Mouse (Mus musculus) testis, postnatal 10 days (tissue): ENCODE data around the gene Vps54.
"Not testable (repeated sequence)": the region's sequence is repeated elsewhere in the genome, so short reads cannot be mapped to it uniquely, and the experiment has no call there.

Experiments
- DNase-seq: peaks from one replicate; pipeline ENCODE4 v3.0.0; 2021; ENCODE audit warnings: low spot score

The Vps54 gene

DNA sequence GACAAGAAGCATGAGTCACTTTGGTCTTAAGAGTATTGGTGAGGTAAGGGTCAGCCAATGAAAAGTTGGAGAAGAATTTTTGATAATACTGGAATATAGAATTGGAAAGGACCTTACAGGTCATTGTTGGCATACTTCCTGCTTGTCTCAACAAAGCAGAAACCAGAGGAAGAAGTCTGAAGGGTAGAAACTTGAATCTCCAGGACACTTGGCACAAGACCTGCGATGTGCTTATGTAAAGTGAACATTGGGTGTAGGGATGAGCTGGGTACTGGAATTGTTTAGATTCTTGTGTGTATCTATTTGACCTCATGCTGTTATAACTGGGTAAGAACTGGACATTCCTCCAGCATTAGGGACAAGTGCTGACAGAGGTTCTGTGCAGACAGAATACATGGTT, 2.3 kb downstream of the Vps54 start:
- no peak for DNase-seq

DNA sequence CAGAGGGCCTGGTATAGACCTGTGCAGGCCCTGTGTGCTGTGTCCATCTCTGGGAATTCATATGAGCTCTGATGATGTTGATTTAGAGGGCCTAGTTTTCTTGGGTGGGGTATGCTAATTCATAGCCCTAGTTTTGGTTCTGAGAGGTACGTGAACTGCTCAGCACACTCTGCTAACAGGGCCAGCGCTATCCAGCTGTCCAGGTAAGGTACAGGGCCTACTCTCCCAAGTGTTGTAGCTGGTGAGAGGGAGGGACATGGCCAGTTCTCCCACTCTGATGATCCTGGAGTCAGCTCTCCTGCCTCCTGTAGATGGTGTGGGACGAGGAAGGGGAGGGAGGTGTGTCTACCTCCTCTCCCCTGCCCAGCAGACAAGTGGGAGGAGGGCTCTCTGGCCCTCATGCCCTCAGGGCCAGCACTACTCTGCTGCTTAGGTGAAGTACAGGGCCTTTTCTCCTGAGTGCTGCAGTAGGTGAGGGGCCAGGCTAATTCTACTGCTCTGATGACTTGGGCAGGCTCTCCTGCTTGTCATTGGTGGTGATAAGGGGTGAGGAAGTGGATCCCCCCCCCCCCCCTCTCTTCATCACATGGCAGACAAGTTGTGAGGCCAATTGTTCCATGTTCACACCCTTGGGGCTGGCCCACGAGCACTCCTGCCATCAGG, 8.3 kb downstream of the Vps54 start:
- DNase-seq, result no peak

GRCm38 (mm10) chr11:21247940-21248339, 8.9 kb downstream of the Vps54 start:
- DNase-seq, result no peak

DNA sequence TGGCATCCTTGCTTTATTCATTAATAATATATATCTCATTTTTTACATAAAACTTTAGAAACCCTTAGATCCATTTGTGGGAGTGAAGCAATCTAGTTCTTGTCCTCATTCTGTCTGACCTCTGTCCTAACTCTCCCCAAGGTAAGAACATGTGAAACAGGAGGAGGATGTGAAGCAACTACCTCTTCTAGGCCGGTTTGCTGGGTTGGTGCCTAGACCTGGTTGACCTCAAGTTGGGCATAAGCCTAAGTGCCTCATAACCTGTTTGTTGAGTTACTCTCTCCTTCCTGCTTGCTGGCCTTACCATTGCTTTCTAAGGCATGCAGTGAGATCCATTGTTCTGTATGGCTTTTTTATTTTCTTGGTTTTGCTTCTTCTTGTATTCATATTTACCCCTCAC, 11.3 kb downstream of the Vps54 start:
- DNase-seq, result no peak

DNA sequence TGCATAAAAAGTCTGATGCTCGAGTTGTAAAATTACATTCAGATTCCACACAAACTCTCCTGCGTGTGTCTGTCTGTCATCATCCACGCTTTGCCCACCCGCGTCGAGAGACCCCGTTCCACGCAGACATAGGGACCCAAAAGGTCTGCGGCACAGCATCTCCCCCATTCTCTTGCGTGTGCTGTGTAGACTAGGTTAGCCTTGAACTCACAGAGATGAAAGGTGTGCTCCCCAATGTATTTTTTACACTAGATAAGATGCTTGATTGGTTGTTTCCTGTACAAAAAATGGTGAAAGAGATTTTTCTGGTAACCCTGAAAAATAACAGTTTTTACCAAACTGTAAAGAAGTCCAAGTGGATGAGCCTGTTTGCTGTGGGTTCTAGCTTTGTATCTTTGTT, 19.5 kb downstream of the Vps54 start:
- DNase-seq, result not testable (repeated sequence)

DNA sequence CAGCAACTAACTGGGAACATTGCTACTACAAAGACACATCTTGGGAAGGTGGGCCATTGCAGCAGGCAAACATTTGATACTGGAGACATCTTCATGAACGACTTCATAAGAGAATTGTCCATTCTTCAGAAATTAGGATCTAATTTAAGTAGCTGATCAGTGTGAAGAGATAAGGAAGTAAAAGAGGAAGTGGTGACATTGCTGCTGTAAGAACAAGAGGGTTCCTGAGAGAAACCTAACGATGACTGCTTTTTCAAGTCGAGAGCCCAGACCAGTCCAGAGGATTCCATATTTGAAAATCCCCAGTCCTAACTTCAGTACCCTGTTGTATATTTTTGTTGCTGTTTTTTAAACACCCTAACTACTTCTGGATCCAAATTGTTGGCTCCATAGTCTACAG, 26.3 kb downstream of the Vps54 start:
- DNase-seq, result no peak

GRCm38 (mm10) chr11:21276151-21276550, 37.1 kb downstream of the Vps54 start:
- DNase-seq, result no peak

DNA sequence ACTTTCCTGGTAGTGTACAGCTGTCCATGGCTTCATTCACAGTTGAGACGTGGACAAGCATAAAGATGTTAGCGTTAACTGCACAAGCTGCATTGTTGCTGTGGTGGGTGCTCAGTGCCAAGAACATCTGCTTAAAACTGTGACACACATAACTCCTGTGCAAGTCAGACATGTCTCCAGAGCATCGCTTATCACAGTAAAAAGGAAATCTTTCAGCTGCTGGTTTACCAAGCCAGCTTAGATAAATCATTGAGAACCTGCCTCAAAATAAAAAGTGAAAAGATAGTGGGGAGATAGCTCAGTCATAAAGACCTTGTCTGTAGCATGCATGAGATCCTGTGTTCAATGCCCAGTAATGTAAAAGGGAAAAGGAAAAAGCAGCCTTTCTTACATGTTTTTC, 47.3 kb downstream of the Vps54 start:
- no peak for DNase-seq

GRCm38 (mm10) chr11:21288153-21288552, 49.1 kb downstream of the Vps54 start:
- not testable (repeated sequence) for DNase-seq

DNA sequence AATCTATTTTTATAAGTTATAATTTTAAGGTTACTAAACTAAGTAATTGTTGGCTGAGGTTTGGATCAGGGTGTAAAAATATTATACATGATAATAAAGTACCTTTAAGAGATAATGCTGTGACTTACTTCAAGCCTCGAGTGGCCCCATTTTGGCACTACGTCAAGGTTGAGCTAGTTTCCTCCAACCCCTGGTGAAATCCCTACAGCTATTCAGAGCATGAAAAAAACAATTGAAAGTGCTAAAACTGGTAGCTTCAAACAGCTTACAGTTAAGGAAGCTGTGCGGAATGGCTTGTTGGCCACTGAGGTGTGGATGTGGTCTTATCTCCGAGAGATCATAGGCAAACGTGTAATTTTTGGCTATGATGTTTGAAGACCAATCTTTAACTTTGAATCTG, 56.4 kb downstream of the Vps54 start:
- DNase-seq, result no peak

DNA sequence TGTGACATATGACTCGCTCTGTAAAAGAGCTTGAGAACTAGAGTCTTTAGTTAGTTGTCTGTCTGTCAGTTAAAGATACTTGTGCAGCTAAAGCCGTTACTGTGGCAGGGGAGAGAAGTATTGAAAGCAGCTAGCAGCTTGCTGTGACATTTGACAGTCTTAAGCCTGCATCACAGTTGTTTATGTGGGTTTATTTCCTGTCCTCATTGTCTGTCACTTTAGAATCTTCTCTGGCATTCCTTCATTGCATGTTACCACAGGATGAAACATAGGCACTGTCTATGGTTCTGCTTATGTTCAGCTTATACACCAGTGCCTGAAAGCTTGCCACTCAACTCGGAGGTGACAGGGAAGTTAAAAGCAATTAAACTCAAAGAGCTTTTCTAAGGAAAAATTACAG, 64.5 kb downstream of the Vps54 start:
- DNase-seq, result no peak

GRCm38 (mm10) chr11:21307078-21307668, 68.1 kb downstream of the Vps54 start:
- DNase-seq, result no peak

GRCm38 (mm10) chr11:21308119-21308518, 69.0 kb downstream of the Vps54 start:
- DNase-seq, result no peak

DNA sequence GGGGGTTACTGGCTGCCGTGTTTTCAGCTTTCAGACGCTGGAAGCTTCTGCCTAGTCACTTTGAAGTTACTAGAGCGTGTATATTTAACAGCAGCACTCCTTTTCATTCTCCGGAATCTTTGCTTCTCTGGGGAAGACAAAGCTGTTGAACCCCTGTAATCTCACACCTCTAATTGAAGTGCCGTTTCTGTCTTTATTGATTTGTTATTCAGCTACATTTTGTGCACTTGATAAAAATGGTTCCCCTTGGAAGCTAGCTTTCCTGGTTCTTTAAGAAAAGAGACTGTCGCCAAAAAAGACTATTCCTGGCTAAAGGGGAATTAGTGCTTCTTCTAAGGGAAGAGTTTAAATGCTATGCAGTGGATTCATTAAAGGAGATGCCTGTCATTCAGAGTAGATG, 70.4 kb downstream of the Vps54 start:
- no peak for DNase-seq

DNA sequence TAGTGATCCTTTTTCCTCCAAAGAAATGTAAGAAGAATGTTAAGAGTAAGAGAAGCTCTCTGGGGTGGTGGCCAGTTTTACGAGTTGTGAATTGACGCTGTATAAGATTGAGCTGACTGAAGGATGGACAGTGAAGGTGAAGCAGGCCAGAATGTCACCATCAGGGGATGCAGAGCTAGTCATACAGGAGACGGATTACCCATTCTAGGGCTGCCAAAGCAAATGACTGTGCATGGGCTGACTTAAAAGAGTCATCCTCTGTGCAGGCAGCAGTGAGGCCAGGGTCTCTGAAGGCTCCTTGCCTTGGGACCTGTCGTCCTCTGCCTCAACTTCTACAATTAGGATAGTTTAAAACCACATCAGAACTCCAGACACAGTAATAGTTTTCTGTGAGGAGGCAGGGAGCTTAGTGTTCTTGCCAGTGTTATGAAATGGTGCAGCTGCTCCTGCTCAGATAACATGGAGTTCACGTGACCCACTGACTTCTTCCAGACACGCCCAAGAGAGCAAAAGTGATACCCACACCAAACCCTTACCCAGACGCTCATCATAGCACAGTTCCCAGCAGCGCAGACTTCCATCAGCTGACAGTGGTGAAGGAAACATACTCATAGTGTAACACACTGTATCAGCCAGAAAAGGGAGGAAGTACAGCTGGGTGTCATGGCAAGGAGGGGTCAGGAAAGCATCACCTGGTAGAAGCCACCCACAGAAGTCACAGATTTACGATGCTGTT, 75.0 kb downstream of the Vps54 start:
- DNase-seq, result no peak

GRCm38 (mm10) chr11:21321577-21321976, 82.5 kb downstream of the Vps54 start:
- no peak for DNase-seq

DNA sequence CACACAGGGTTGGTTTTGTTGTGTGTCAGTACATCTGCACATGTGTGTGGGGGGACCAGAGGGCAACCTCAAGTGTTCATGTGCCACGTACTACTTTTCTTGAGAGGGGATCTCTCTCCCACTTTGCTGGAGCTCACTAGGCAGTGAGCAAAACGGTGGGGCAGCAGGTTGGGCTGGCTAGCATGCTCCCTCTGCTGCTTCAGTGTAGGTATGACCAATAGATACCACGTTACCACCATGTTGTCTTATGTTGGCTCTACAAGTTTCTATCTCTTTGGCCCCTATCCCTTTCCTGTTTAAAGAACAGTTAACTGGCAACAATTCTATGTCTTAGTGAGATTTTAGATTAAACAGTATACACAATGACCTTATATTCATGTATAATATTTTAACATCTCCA, 83.3 kb downstream of the Vps54 start:
- DNase-seq, result no peak

DNA sequence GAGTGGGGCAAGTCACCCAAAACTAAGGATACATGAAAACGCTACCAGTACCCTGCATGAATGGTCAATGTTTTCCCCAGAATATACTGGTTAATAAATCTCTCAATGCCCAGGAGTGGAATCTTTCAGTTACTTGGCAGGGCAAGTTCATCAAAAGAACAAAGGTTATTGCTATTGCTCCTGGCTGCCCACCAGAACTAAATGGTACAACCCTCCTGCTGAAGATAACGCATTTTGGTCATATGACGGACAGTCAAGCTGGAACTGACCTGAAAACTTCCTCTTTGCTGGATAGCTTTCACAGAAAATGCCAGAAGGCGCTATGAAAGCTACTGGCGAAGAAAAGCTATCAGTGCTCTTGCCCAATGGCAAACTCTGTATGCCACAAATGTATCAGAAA, 86.7 kb downstream of the Vps54 start:
- no peak for DNase-seq

GRCm38 (mm10) chr11:21326770-21327169, 87.7 kb downstream of the Vps54 start:
- DNase-seq, result no peak

- DNase-seq, result no peak
Measured at GRCm38 (mm10) chr11:21327486-21327885, 88.4 kb downstream of the Vps54 start.

GRCm38 (mm10) chr11:21328141-21328540, 89.1 kb downstream of the Vps54 start:
- no peak for DNase-seq

GRCm38 (mm10) chr11:21332639-21333295, 93.7 kb downstream of the Vps54 start:
- DNase-seq, result no peak

- no peak for DNase-seq
Measured at GRCm38 (mm10) chr11:21337855-21338254, 98.8 kb downstream of the Vps54 start.
